Mouse (Mus musculus): ENCODE results near the gene 1700009N14Rik. TPM values are rescaled to one million over a fixed set of nuclear protein-coding genes. Genes with fewer than 3 reads are reported as not detected.
A peak's percentile ranks its signal among the peaks of the same experiment; 100 is the strongest.

1700009N14Rik gene
- total RNA-seq (2021) = not detected

GRCm38 (mm10) chr4:39450069-39450468 is at the start of gene 1700009N14Rik:
Gene 1700009N14Rik (plus strand): TSS chr4:39450295.
- DNase-seq (ENCODE audit: low spot score in 2 of 2) = no peak
- intact Hi-C loops (cut with DNase I) = no loop called here

GRCm38 (mm10) chr4:39437870-39438367 is 12.2 kb upstream of the 1700009N14Rik start:
- DNase-seq (ENCODE audit: low spot score in 2 of 2) = peak in 1 of 2 experiments; percentile 50
- intact Hi-C loops (cut with DNase I) = loop anchor here (5.0 kb wide), 1 partner anchor 554 kb away; no protein-coding TSS in a partner anchor

DNA sequence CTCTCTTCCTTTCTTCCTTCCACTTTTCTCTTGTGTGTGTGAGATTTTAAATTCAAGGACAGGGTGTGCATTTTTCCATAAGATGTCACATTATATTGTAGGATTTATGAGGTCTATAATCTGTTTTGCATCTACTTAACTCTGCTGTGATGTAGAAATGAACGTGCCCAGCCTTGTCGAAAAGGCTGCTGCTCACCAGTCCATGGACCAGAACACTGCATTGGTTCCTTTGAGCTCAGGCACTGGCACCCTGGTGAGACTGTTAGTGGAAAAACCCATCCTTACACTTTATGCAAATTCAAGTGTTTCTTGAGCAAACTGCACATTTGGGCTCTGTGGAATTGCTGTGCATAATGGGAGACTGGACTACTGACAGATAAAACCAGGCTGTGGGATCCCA is 24.2 kb downstream of the 1700009N14Rik start:
- DNase-seq (ENCODE audit: low spot score in 2 of 2) = no peak
- intact Hi-C loops (cut with DNase I) = no loop called here

- intact Hi-C loops (cut with DNase I) = no loop called here
- DNase-seq (ENCODE audit: low spot score in 2 of 2) = no peak
Measured at GRCm38 (mm10) chr4:39486393-39486792, 36.3 kb downstream of the 1700009N14Rik start.

DNA sequence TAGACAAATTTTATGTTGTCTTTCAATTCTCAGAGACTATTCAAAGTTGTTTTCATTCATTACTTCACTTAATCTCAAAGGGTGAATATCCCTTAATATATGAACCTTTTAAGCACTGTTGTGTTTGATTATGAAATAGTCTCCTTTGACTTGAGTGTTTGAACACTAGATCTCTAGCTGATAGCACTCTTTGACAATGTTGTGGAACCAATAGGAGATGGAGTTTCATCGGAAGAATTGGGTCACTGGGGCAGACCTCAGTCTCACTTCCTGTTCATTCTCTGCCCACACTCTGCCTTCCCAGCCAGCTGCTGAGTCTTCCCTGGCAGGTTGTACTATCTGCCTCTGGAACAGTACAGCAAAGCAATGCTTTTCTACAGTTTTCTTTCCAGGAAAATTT is 43.5 kb downstream of the 1700009N14Rik start:
- no peak for DNase-seq (ENCODE audit: low spot score in 2 of 2)
- intact Hi-C loops (cut with DNase I) = no loop called here

DNA sequence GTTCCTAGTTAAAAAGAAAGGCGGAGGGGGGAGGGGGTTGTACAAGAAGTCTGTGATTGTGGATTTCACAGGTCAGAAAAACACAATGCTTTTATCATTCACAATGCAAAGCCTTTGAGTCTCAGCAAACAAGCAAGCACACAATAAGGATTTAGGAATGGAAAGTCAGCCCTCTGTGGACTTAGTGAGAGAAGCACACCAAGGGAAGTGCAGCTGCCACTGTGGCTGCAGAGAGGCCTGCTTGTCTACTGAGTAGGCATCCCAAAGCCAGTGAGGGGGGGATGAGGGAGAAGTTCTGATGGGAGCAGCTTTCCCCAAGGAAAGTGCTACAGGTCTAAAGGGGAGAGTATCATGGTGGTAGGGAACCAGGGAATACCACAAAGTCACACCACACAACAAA is 45.8 kb downstream of the 1700009N14Rik start:
- intact Hi-C loops (cut with DNase I) = no loop called here
- DNase-seq (ENCODE audit: low spot score in 2 of 2) = no peak
